In genomic region chr6:85029671-85030070, GRCm38 (mm10) we compare ENCODE assay signal across 14 mouse cellular contexts. TPM values are rescaled to one million over a fixed set of nuclear protein-coding genes. Genes with fewer than 3 reads are reported as not detected.
A peak's percentile ranks its signal among the peaks of the same experiment; 100 is the strongest.
DNase-seq lines count a peak whose midpoint lies in the region; ATAC-seq and TF ChIP-seq lines count a peak whose summit lies in the region.
"Had no signal": no experiment of that assay in that cellular context is flagged by ENCODE, and none has a peak within 500 bp of the region (broad histone marks: within the 10 kb centered on the region; RNA-seq: fewer than 3 reads in every experiment).

No protein-coding gene starts in this region.

- H3K36me3 ChIP-seq in heart, embryonic 11.5 days (ENCODE audit: control insufficient read depth, insufficient read depth, low read length): no peaks in the 10 kb centered on the region
- H3K36me3 ChIP-seq in lung, postnatal 0 days (ENCODE audit: insufficient read depth, low read length): no peaks in the 10 kb centered on the region
- H3K36me3 ChIP-seq: embryonic facial prominence, embryonic 12.5 days; hindbrain, embryonic 12.5 days had no signal

- TF ChIP-seq CTCF in lung, postnatal 0 days (IDR thresholded peaks at IDR 0.05): no peak

- no peak for ATAC-seq in heart, embryonic 11.5 days (replicated peaks; ENCODE audit: insufficient number of reproducible peaks, low FRiP score, low TSS enrichment)
- peak; percentile 80 for ATAC-seq in lung, postnatal 0 days
- ATAC-seq in megakaryocyte-erythroid progenitor cell, adult 5-6 weeks (replicated peaks; ENCODE audit: low FRiP score, low TSS enrichment, poor library complexity, severe bottlenecking): no peak
- ATAC-seq: forebrain, embryonic 13.5 days; intestine, embryonic 16.5 days had no signal

- no peak for DNase-seq in heart, postnatal 25 days (ENCODE audit: low spot score)
- DNase-seq in lung, postnatal 0 days (ENCODE audit: low spot score): peak; percentile 71
- DNase-seq in lung, postnatal 14 days: no peak
- peak; percentile 84 for DNase-seq in ZHBTc4 (ENCODE audit: low read depth, low spot score)
- peak; percentile 43 for DNase-seq in mesoderm, embryonic 11.5 days (ENCODE audit: low read depth, low spot score)
- DNase-seq: adrenal gland, postnatal 36 days; cerebellum, adult 18-20 months; thymus, postnatal 36 days had no signal

- H3K4me3 ChIP-seq in heart, embryonic 11.5 days (ENCODE audit: low read depth, low read length): no peak overlapping the region
- no peak overlapping the region for H3K4me3 ChIP-seq in lung, postnatal 0 days (ENCODE audit: low read depth, low read length)
- H3K4me3 ChIP-seq: embryonic facial prominence, embryonic 12.5 days; forebrain, embryonic 13.5 days; hindbrain, embryonic 12.5 days had no signal

- intact Hi-C loops in heart, postnatal 25 days (cut with DNase I): no loop called here

- no peaks in the 10 kb centered on the region for H3K27me3 ChIP-seq in heart, embryonic 11.5 days (ENCODE audit: control insufficient read depth, insufficient read depth, low read length)
- H3K27me3 ChIP-seq in lung, postnatal 0 days (replicated peaks; ENCODE audit: insufficient read depth, low read length): no peaks in the 10 kb centered on the region
- H3K27me3 ChIP-seq: embryonic facial prominence, embryonic 12.5 days; forebrain, embryonic 13.5 days; hindbrain, embryonic 12.5 days had no signal

- 46% methylated on average over 1 of the region's 1 CpGs for WGBS in heart, embryonic 11.5 days (ENCODE audit: insufficient replicate concordance)
- 61% methylated on average over 1 of the region's 1 CpGs for WGBS in lung, postnatal 0 days

- H3K27ac ChIP-seq in heart, embryonic 11.5 days (ENCODE audit: low read depth, low read length): peak overlapping the region; percentile 29; the same call in 1 of the 2 replicates
- no peak overlapping the region for H3K27ac ChIP-seq in lung, postnatal 0 days (ENCODE audit: low read length)
- H3K27ac ChIP-seq: embryonic facial prominence, embryonic 12.5 days; forebrain, embryonic 13.5 days; hindbrain, embryonic 12.5 days had no signal

- no peaks in the 10 kb centered on the region for H3K4me1 ChIP-seq in heart, embryonic 11.5 days (ENCODE audit: control insufficient read depth, insufficient read depth, low read length)
- H3K4me1 ChIP-seq in lung, postnatal 0 days (ENCODE audit: insufficient read depth, low read depth, low read length): no peaks in the 10 kb centered on the region
- H3K4me1 ChIP-seq: forebrain, embryonic 13.5 days had no signal

- H3K9me3 ChIP-seq in heart, embryonic 11.5 days (replicated peaks; ENCODE audit: control insufficient read depth, low read length): no peaks in the 10 kb centered on the region
- H3K9me3 ChIP-seq in lung, postnatal 0 days (ENCODE audit: low read length): no peaks in the 10 kb centered on the region
- H3K9me3 ChIP-seq: embryonic facial prominence, embryonic 12.5 days; forebrain, embryonic 13.5 days; hindbrain, embryonic 12.5 days had no signal

- H3K9ac ChIP-seq in heart, embryonic 11.5 days (ENCODE audit: low read depth, low read length): no peak overlapping the region
- H3K9ac ChIP-seq in lung, postnatal 0 days (replicated peaks; ENCODE audit: low read depth): no peak overlapping the region
- H3K9ac ChIP-seq: embryonic facial prominence, embryonic 12.5 days; forebrain, embryonic 13.5 days; hindbrain, embryonic 12.5 days had no signal

- no peak overlapping the region for H3K4me2 ChIP-seq in heart, embryonic 11.5 days
- H3K4me2 ChIP-seq in lung, postnatal 0 days (replicated peaks; ENCODE audit: low read depth, low read length): no peak overlapping the region
- H3K4me2 ChIP-seq: embryonic facial prominence, embryonic 12.5 days; forebrain, embryonic 13.5 days; hindbrain, embryonic 12.5 days had no signal

- TF ChIP-seq EP300 in lung, postnatal 0 days (IDR thresholded peaks at IDR 0.05): peak; percentile 54; the same call in 1 of the 2 replicates

RNA-seq across cellular contexts. Expression of gene Exoc6b, which starts 39.6 kb away (rescaled TPM):
- polyA plus RNA-seq in heart, embryonic 11.5 days (2014; fragmentation: Nextera tagmentation; extraction: Ambion mirVana): 22.7 and 24.2 TPM in 2 replicates
- total RNA-seq in heart, postnatal 25 days (2021): 10 to 100 TPM; 17.4 to 18.5 TPM
- polyA plus RNA-seq in lung, postnatal 0 days (2015; fragmentation: Nextera tagmentation; extraction: Ambion mirVana): 14.8 and 16.1 TPM in 2 replicates
- 8.0 and 8.5 TPM in 2 replicates for total RNA-seq in megakaryocyte-erythroid progenitor cell, adult 5-6 weeks (2014; fragmentation: Nextera tagmentation)
- 6.5 and 8.9 TPM in 2 replicates for total RNA-seq in megakaryocyte-erythroid progenitor cell, adult 5-6 weeks (2017)

Comparison
In these comparisons a context has a peak if more than half of its experiments do, and no peak if none do; other contexts are left out.
1. DNase-seq: peak in lung, postnatal 0 days (single experiment), ZHBTc4 (single experiment) and mesoderm, embryonic 11.5 days (single experiment); none in heart, postnatal 25 days (single experiment) and lung, postnatal 14 days (single experiment).